Mouse (Mus musculus): ENCODE results near the gene Zkscan16.

Zkscan16 gene

GRCm38 (mm10) chr4:58934746-58935476 lies 8.5 kb upstream of the Zkscan16 start:
- in situ Hi-C loops (cut with MboI; ENCODE audit: unreplicated experiment in 2 of 2), result loop anchor here in 1 of 2 experiments (5.0 kb wide), 1 partner anchor 52 kb away; the partner anchor contains the start of gene Ptgr1

GRCm38 (mm10) chr4:58935846-58936245 lies 7.6 kb upstream of the Zkscan16 start:
- in situ Hi-C loops (cut with MboI; ENCODE audit: unreplicated experiment in 2 of 2), result loop anchor here in 1 of 2 experiments (5.0 kb wide), 1 partner anchor 51 kb away; the partner anchor contains the start of gene Ptgr1

- in situ Hi-C loops (cut with MboI; ENCODE audit: unreplicated experiment in 2 of 2), result no loop called here
Observed at GRCm38 (mm10) chr4:58941638-58942037, 1.8 kb upstream of the Zkscan16 start.

GRCm38 (mm10) chr4:58942942-58943341 lies 486 bp upstream of the Zkscan16 start:
- in situ Hi-C loops (cut with MboI; ENCODE audit: unreplicated experiment in 2 of 2), result no loop called here

- in situ Hi-C loops (cut with MboI; ENCODE audit: unreplicated experiment in 2 of 2), result no loop called here
Observed at GRCm38 (mm10) chr4:58944206-58944553, 752 bp downstream of the Zkscan16 start.

GRCm38 (mm10) chr4:58944695-58945094 lies 1.3 kb downstream of the Zkscan16 start:
- in situ Hi-C loops (cut with MboI; ENCODE audit: unreplicated experiment in 2 of 2), result no loop called here

GRCm38 (mm10) chr4:58948391-58948790 lies 5.0 kb downstream of the Zkscan16 start:
- in situ Hi-C loops (cut with MboI; ENCODE audit: unreplicated experiment in 2 of 2), result no loop called here

GRCm38 (mm10) chr4:58952630-58953029 lies 9.2 kb downstream of the Zkscan16 start:
- in situ Hi-C loops (cut with MboI; ENCODE audit: unreplicated experiment in 2 of 2), result no loop called here

GRCm38 (mm10) chr4:58961719-58962118 lies 18.3 kb downstream of the Zkscan16 start:
- in situ Hi-C loops (cut with MboI; ENCODE audit: unreplicated experiment in 2 of 2), result no loop called here

- in situ Hi-C loops (cut with MboI; ENCODE audit: unreplicated experiment in 2 of 2), result no loop called here
Observed at GRCm38 (mm10) chr4:58963271-58963670, 19.8 kb downstream of the Zkscan16 start.

- in situ Hi-C loops (cut with MboI; ENCODE audit: unreplicated experiment in 2 of 2), result no loop called here
Observed at GRCm38 (mm10) chr4:58965136-58965535, 21.7 kb downstream of the Zkscan16 start.

- in situ Hi-C loops (cut with MboI; ENCODE audit: unreplicated experiment in 2 of 2), result no loop called here
Observed at GRCm38 (mm10) chr4:58970678-58971077, 27.2 kb downstream of the Zkscan16 start.

GRCm38 (mm10) chr4:58975711-58976110 lies 32.3 kb downstream of the Zkscan16 start:
- in situ Hi-C loops (cut with MboI; ENCODE audit: unreplicated experiment in 2 of 2), result loop anchor here (25.0 kb wide), 5 partner anchors 413 to 1063 kb away; partner anchors contain the start of genes D630039A03Rik (in 1 of the 2) and Lpar1 (in 1 of the 2)

- in situ Hi-C loops (cut with MboI; ENCODE audit: unreplicated experiment in 2 of 2), result loop anchor here (10.0 to 25.0 kb wide), 6 partner anchors 53 to 1069 kb away; partner anchors contain the start of genes D630039A03Rik (in 1 of the 2), Gng10 (in 1 of the 2) and Lpar1 (in 1 of the 2)
Observed at GRCm38 (mm10) chr4:58981421-58981820, 38.0 kb downstream of the Zkscan16 start.

GRCm38 (mm10) chr4:58982806-58983205 lies 39.4 kb downstream of the Zkscan16 start:
- in situ Hi-C loops (cut with MboI; ENCODE audit: unreplicated experiment in 2 of 2), result loop anchor here (10.0 to 25.0 kb wide), 6 partner anchors 52 to 1071 kb away; partner anchors contain the start of genes D630039A03Rik (in 1 of the 2), Gng10 (in 1 of the 2) and Lpar1 (in 1 of the 2)

- in situ Hi-C loops (cut with MboI; ENCODE audit: unreplicated experiment in 2 of 2), result loop anchor here (5.0 to 25.0 kb wide), 8 partner anchors 48 to 1073 kb away; partner anchors contain the start of genes D630039A03Rik (in 1 of the 2), Ecpas (in 1 of the 2), Gng10 (in 1 of the 2) and Lpar1 (in 1 of the 2)
Observed at GRCm38 (mm10) chr4:58985157-58985648, 41.8 kb downstream of the Zkscan16 start.

- in situ Hi-C loops (cut with MboI; ENCODE audit: unreplicated experiment in 2 of 2), result loop anchor here (5.0 to 25.0 kb wide), 8 partner anchors 48 to 1074 kb away; partner anchors contain the start of genes D630039A03Rik (in 1 of the 2), Ecpas (in 1 of the 2), Gng10 (in 1 of the 2) and Lpar1 (in 1 of the 2)
Observed at GRCm38 (mm10) chr4:58986540-58987190, 43.2 kb downstream of the Zkscan16 start, which contains the start of gene Ptgr1. TSS of gene Ptgr1 (minus strand) at chr4:58987119.

GRCm38 (mm10) chr4:58989303-58989898 lies 46.0 kb downstream of the Zkscan16 start:
- in situ Hi-C loops (cut with MboI; ENCODE audit: unreplicated experiment in 2 of 2), result loop anchor here (5.0 to 25.0 kb wide), 8 partner anchors 45 to 1077 kb away; partner anchors contain the start of genes D630039A03Rik (in 1 of the 2), Ecpas (in 1 of the 2), Gng10 (in 1 of the 2) and Lpar1 (in 1 of the 2)

- in situ Hi-C loops (cut with MboI; ENCODE audit: unreplicated experiment in 2 of 2), result loop anchor here (10.0 to 25.0 kb wide), 7 partner anchors 429 to 1079 kb away; partner anchors contain the start of genes D630039A03Rik (in 1 of the 2) and Lpar1 (in 1 of the 2)
Observed at GRCm38 (mm10) chr4:58990609-58991434, 47.4 kb downstream of the Zkscan16 start.

Measured in v-Abl transformed pro-B cells (cell line).